Mouse (Mus musculus): Measurements from ENCODE around the gene Zfp473.

- no peak for TF ChIP-seq CTCF (IDR thresholded peaks at IDR 0.05; ENCODE audit: borderline replicate concordance, extremely low read depth, insufficient read depth, insufficient read length)
- TF ChIP-seq POLR2A (IDR thresholded peaks at IDR 0.05; ENCODE audit: borderline replicate concordance, extremely low read depth, insufficient read depth, insufficient read length, poor library complexity, severe bottlenecking): no peak
Observed at GRCm38 (mm10) chr7:44693427-44694175, 57.2 kb downstream of the Zfp473 start.

All from brain, embryonic 14.5 days (tissue).